Mouse (Mus musculus) heart, adult 18-20 months (tissue): ENCODE data around the gene Inka1. TPM values are rescaled to one million over a fixed set of nuclear protein-coding genes. Genes with fewer than 3 reads are reported as not detected.
"Not testable (repeated sequence)": the region's sequence is repeated elsewhere in the genome, so short reads cannot be mapped to it uniquely, and the experiment has no call there.

Source experiments
- DNase-seq, 2 experiments: peaks; one replicate each; pipeline ENCODE4 v3.0.0; 2021 to 2022; ENCODE audit warnings: mixed read lengths in 1 of 2
- long read RNA-seq, 2 experiments: library from polyadenylated mRNA; stranded (forward); transcript quantifications; one replicate each; pipeline ENCODE4 v2.0.0; 2021
- total RNA-seq, 2 experiments: library from RNA; stranded (reverse); gene quantifications; 2 replicates each; pipeline ENCODE4 v1.2.3; 2021

Inka1 gene
- 1 to 10 TPM; 6.1 to 8.4 TPM for total RNA-seq
- long read RNA-seq, experiment 1, partial matches to known transcripts: 0 of 4 reads
- long read RNA-seq, experiment 1, other reads (novel, unspliced or antisense): 0 of 4 reads
- long read RNA-seq, experiment 2, partial matches to known transcripts: 0 of 1 reads
- long read RNA-seq, experiment 2, other reads (novel, unspliced or antisense): 0 of 1 reads

GRCm38 (mm10) chr9:107985131-107986119, at the start of gene Inka1:
Gene Inka1 (minus strand): TSS chr9:107985879.
- DNase-seq: peak; percentile 93 to 95

- DNase-seq: no peak
These were observed 46.4 kb upstream of the Inka1 start for GRCm38 (mm10) chr9:108032126-108032525.

- DNase-seq: no peak
These were observed 42.2 kb upstream of the Inka1 start for GRCm38 (mm10) chr9:108027867-108028266.

GRCm38 (mm10) chr9:108026584-108026983, 40.9 kb upstream of the Inka1 start:
- DNase-seq: no peak

GRCm38 (mm10) chr9:108023216-108023615, 37.5 kb upstream of the Inka1 start:
- no peak for DNase-seq

- peak; percentile 28 to 38 for DNase-seq
These were observed 35.1 kb upstream of the Inka1 start for GRCm38 (mm10) chr9:108020741-108021140.

- no peak for DNase-seq
These were observed 31.4 kb upstream of the Inka1 start for GRCm38 (mm10) chr9:108017127-108017526.

GRCm38 (mm10) chr9:108013577-108013976, 27.9 kb upstream of the Inka1 start:
- DNase-seq: not testable (repeated sequence)

- DNase-seq: no peak
These were observed 24.7 kb upstream of the Inka1 start for GRCm38 (mm10) chr9:108010385-108010784.

GRCm38 (mm10) chr9:108008041-108008440, 22.4 kb upstream of the Inka1 start:
- DNase-seq: no peak

- DNase-seq: peak in 1 of 2 experiments; percentile 49
These were observed 17.8 kb upstream of the Inka1 start for GRCm38 (mm10) chr9:108003531-108003890.

GRCm38 (mm10) chr9:108002778-108003530, 17.3 kb upstream of the Inka1 start:
- no peak for DNase-seq

- DNase-seq: peak; percentile 100
These were observed 16.5 kb upstream of the Inka1 start, which contains the start of gene Ip6k1 for GRCm38 (mm10) chr9:108001922-108002770. Gene Ip6k1 (plus strand): TSS chr9:108002501.

- no peak for DNase-seq
These were observed 10.4 kb upstream of the Inka1 start, which contains the start of gene Gm20662 for GRCm38 (mm10) chr9:107996049-107996448. Gene Gm20662 (plus strand): TSS chr9:107996349.

- no peak for DNase-seq
These were observed 9.8 kb upstream of the Inka1 start for GRCm38 (mm10) chr9:107995513-107995912.

GRCm38 (mm10) chr9:107994464-107994863, 8.8 kb upstream of the Inka1 start:
- DNase-seq: no peak

GRCm38 (mm10) chr9:107993013-107993412, 7.3 kb upstream of the Inka1 start:
- DNase-seq: no peak

- DNase-seq: no peak
These were observed 6.5 kb upstream of the Inka1 start, which contains the start of gene Cdhr4 for GRCm38 (mm10) chr9:107992197-107992596. Gene Cdhr4 (plus strand): TSS chr9:107992497.

- peak in 1 of 2 experiments; percentile 28 for DNase-seq
These were observed 2.3 kb upstream of the Inka1 start for GRCm38 (mm10) chr9:107987950-107988349.

- DNase-seq: peak; percentile 90 to 91
These were observed 697 bp upstream of the Inka1 start for GRCm38 (mm10) chr9:107986376-107986775.

- peak in 1 of 2 experiments; percentile 50 for DNase-seq
These were observed 974 bp downstream of the Inka1 start for GRCm38 (mm10) chr9:107984754-107985055.
